Mouse (Mus musculus) testis, postnatal 10 days (tissue): ENCODE data around the gene Vamp3.
A peak's percentile ranks its signal among the peaks of the same experiment; 100 is the strongest.
"Not testable (repeated sequence)": the region's sequence is repeated elsewhere in the genome, so short reads cannot be mapped to it uniquely, and the experiment has no call there.

Source experiments
- DNase-seq: peaks from one replicate; pipeline ENCODE4 v3.0.0; 2021; ENCODE audit warnings: low spot score

Gene Vamp3

GRCm38 (mm10) chr4:151044944-151045570 lies 12.7 kb downstream of the Vamp3 start:
- no peak for DNase-seq

GRCm38 (mm10) chr4:151044037-151044943 lies 13.5 kb downstream of the Vamp3 start, which contains the start of gene Per3:
Gene Per3, minus strand, starts transcription at chr4:151044665.
- DNase-seq = peak; percentile 99

GRCm38 (mm10) chr4:151043281-151043680 lies 14.5 kb downstream of the Vamp3 start:
- DNase-seq = no peak

GRCm38 (mm10) chr4:151041506-151041905 lies 16.3 kb downstream of the Vamp3 start:
- no peak for DNase-seq

GRCm38 (mm10) chr4:151037800-151038199 lies 20.0 kb downstream of the Vamp3 start:
- DNase-seq = no peak

GRCm38 (mm10) chr4:151036521-151036920 lies 21.2 kb downstream of the Vamp3 start:
- no peak for DNase-seq

- no peak for DNase-seq
Measured at GRCm38 (mm10) chr4:151027001-151027400, 30.8 kb downstream of the Vamp3 start.

GRCm38 (mm10) chr4:151024152-151024551 lies 33.6 kb downstream of the Vamp3 start:
- DNase-seq = no peak

GRCm38 (mm10) chr4:151017356-151017755 lies 40.4 kb downstream of the Vamp3 start:
- DNase-seq = not testable (repeated sequence)

- DNase-seq = no peak
Measured at GRCm38 (mm10) chr4:151015946-151016345, 41.8 kb downstream of the Vamp3 start.

GRCm38 (mm10) chr4:151010316-151010715 lies 47.4 kb downstream of the Vamp3 start:
- no peak for DNase-seq

GRCm38 (mm10) chr4:151006945-151007344 lies 50.8 kb downstream of the Vamp3 start:
- peak; percentile 78 for DNase-seq

GRCm38 (mm10) chr4:151005656-151006318 lies 52.0 kb downstream of the Vamp3 start:
- DNase-seq = no peak

GRCm38 (mm10) chr4:151001397-151001796 lies 56.4 kb downstream of the Vamp3 start:
- DNase-seq = no peak

- no peak for DNase-seq
Measured at GRCm38 (mm10) chr4:150998626-150999025, 59.1 kb downstream of the Vamp3 start.
